Mouse (Mus musculus) neural tube, embryonic 15.5 days (tissue): ENCODE results near the gene Krtap13. TPM values are rescaled to one million over a fixed set of nuclear protein-coding genes. Genes with fewer than 3 reads are reported as not detected.
"Not testable (repeated sequence)": the region's sequence is repeated elsewhere in the genome, so short reads cannot be mapped to it uniquely, and the experiment has no call there.

ENCODE experiments used
- ATAC-seq: fragments of 200-750 bp; cut with Nextera tagmentation; 2 replicates; pipeline ENCODE4 v1.8.0; 2017; ENCODE audit warnings: mild to moderate bottlenecking, moderate TSS enrichment, moderate library complexity; ENCODE audit not compliant: low FRiP score
- H3K27ac ChIP-seq: fragments of 300-500 bp; sonication (generic); replicated peaks from 2 replicates; pipeline ENCODE4 v1.5.1; 2015; ENCODE audit warnings: mild to moderate bottlenecking, inconsistent platforms
- H3K27me3 ChIP-seq: fragments of 300-500 bp; sonication (generic); replicated peaks from 2 replicates; pipeline ENCODE4 v1.6.1; 2015; ENCODE audit warnings: inconsistent platforms
- H3K36me3 ChIP-seq: fragments of 300-500 bp; sonication (generic); 2 replicates; pipeline ENCODE4 v1.6.1; 2015; ENCODE audit warnings: inconsistent platforms
- H3K4me1 ChIP-seq: fragments of 300-500 bp; sonication (generic); 2 replicates; pipeline ENCODE4 v1.6.1; 2015; ENCODE audit warnings: inconsistent platforms
- H3K4me2 ChIP-seq: fragments of 300-500 bp; sonication (generic); 2 replicates; pipeline ENCODE4 v1.6.1; 2015; ENCODE audit warnings: inconsistent platforms, mild to moderate bottlenecking, moderate library complexity
- H3K4me3 ChIP-seq: fragments of 300-500 bp; sonication (generic); replicated peaks from 2 replicates; pipeline ENCODE4 v1.5.1; 2015; ENCODE audit warnings: mild to moderate bottlenecking, inconsistent platforms
- H3K9ac ChIP-seq: fragments of 300-500 bp; sonication (generic); replicated peaks from 2 replicates; pipeline ENCODE4 v1.6.1; 2015; ENCODE audit warnings: mild to moderate bottlenecking, inconsistent platforms
- H3K9me3 ChIP-seq: fragments of 300-500 bp; sonication (generic); replicated peaks from 2 replicates; pipeline ENCODE4 v1.6.1; 2016; ENCODE audit warnings: inconsistent platforms
- WGBS: fragments of 180-500 bp; shearing (Covaris S2); methylation state at CpG from one replicate; pipeline ENCODE4 v1.1.7; 2015; ENCODE audit warnings: mixed read lengths; 5-methylcytosine and 5-hydroxymethylcytosine counted together
- polyA plus RNA-seq: library from polyadenylated mRNA; unstranded; fragments of >200 nt; fragmentation: Nextera tagmentation; extraction: Ambion mirVana; gene quantifications from 2 replicates; pipeline ENCODE4 v1.2.1, GENCODE M21; 2015

Krtap13 gene
- polyA plus RNA-seq: not detected in 2 replicates

DNA sequence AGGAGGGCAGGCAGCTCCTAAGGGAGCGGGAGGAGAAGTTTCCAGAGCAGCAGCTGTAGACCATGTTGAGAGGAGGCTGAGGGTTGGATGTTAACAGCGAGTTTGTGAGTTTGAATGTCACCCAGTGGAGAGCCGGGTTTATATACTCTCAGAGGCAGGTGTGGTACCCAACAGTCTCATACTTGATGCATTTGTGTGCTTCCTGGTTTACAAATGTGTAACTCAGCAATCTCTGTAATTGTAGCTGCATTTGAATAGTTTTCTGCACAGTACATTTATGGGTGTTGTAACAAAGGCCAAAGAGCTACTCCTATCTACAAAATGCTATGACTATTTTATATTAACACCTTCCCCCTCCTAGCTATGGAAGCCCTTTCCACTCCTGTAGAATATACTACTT, at the start of gene Krtap13:
Gene Krtap13, minus strand, starts transcription at position 101 of the 400 bp plus-strand sequence.
- H3K4me3 ChIP-seq, H3K27me3 ChIP-seq, H3K27ac ChIP-seq, ATAC-seq, H3K4me1 ChIP-seq, H3K9me3 ChIP-seq, H3K4me2 ChIP-seq, H3K9ac ChIP-seq, H3K36me3 ChIP-seq: not testable (repeated sequence)
- 91% methylated on average over 3 of the region's 3 CpGs for WGBS

DNA sequence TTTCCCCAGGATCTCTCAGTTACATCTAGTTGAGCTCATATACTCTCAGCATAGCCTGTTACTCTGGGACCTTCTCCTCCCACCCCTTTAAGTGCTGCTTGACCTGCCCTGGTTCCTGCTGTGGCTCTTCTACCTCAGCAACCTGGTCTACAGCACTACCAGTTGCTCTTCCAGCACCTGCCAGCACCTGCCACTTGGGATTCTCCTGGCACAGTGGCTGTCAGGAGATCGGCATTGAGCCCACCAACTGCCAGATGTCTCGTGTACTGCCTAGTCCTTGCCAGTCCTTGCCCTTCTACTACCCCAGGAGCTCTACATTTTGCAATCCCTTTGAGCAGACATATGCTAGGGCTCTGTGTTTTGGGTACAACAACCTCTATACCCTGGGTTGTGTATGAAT, 35.4 kb upstream of the Krtap13 start:
- Histone ChIP-seq H3K4me3 (no peak overlapping the region), H3K4me1 (no peaks in the 10 kb centered on the region), H3K9me3 (no peaks in the 10 kb centered on the region), H3K9ac (no peak overlapping the region), H3K36me3 (no peaks in the 10 kb centered on the region), H3K27ac (no peak overlapping the region), H3K27me3 (no peaks in the 10 kb centered on the region), H3K4me2 (no peak overlapping the region)
- 88% methylated on average over 2 of the region's 2 CpGs for WGBS
- ATAC-seq: no peak

DNA sequence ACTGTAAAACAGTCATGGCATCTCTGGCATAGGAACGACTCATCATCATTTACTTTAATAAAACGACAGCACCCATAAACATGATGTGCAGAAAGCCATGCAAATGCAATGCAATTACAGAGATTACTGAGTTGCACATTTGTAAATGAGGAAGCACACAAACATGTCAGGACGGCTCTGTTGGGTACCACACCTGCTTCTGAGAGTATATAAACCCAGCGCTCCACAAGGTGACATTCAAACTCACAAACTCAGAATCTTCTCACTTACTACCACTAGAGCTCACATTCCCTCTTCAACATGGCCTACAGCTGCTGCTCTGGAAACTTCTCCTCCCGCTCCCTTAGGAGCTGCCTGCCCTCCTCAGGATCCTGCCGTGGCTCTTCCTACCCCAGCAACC, 26.2 kb upstream of the Krtap13 start, which contains the start of gene Gm5965:
Gene Gm5965, plus strand, starts transcription at position 301 of the 400 bp plus-strand sequence.
- ATAC-seq: no peak
- Histone ChIP-seq H3K36me3 (no peaks in the 10 kb centered on the region), H3K4me3 (no peak within 1 kb of the TSS), H3K27ac (no peak within 1 kb of the TSS), H3K4me1 (no peaks in the 10 kb centered on the region), H3K27me3 (no peaks in the 10 kb centered on the region), H3K4me2 (no peak within 1 kb of the TSS), H3K9ac (no peak within 1 kb of the TSS), H3K9me3 (no peaks in the 10 kb centered on the region)
- WGBS: 86% methylated on average over 6 of the region's 6 CpGs

DNA sequence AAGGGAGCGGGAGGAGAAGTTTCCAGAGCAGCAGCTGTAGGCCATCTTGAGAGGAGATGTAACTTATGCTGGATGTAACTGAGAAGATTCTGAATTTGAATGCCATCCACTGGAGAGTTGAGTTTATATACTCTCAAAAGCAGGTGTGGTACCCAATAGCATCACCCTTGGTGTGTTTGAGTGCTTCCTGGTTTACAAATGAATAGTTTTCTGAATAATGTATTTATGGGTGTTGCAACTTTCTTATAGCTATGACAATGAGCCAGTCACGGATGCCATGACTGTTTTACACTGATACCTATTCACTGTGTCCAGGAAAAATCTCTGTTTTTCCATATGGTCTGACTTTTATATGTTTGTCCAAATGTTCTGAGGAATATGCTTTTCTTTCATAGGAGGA, 22.7 kb upstream of the Krtap13 start, which contains the start of gene 2310057N15Rik:
Gene 2310057N15Rik, minus strand, starts transcription at position 101 of the 400 bp plus-strand sequence.
- H3K4me3 ChIP-seq: no peak within 1 kb of the TSS
- 89% methylated on average over 2 of the region's 2 CpGs for WGBS
- no peaks in the 10 kb centered on the region for H3K27me3 ChIP-seq
- no peak within 1 kb of the TSS for H3K4me2 ChIP-seq
- H3K9me3 ChIP-seq: no peaks in the 10 kb centered on the region
- no peak within 1 kb of the TSS for H3K27ac ChIP-seq
- no peaks in the 10 kb centered on the region for H3K4me1 ChIP-seq
- ATAC-seq: no peak
- H3K36me3 ChIP-seq: no peaks in the 10 kb centered on the region
- no peak within 1 kb of the TSS for H3K9ac ChIP-seq

DNA sequence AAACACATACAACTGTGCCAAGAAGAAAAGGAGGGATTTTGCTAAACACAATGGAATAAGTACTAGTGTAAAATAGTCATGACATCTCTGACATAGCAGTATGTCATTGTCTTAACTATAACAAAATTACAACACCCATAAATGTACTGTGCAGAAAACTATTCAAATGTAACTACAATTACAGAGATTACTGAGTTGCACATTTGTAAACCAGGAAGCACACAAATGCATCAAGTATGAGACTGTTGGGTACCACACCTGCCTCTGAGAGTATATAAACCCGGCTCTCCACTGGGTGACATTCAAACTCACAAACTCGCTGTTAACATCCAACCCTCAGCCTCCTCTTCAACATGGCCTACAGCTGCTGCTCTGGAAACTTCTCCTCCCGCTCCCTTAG, 7.1 kb upstream of the Krtap13 start, which contains the start of gene 2310034C09Rik:
Gene 2310034C09Rik, plus strand, starts transcription at position 301 of the 400 bp plus-strand sequence.
- H3K9ac ChIP-seq, H3K4me1 ChIP-seq, H3K27ac ChIP-seq, H3K9me3 ChIP-seq, H3K36me3 ChIP-seq, H3K4me2 ChIP-seq, H3K4me3 ChIP-seq, H3K27me3 ChIP-seq, ATAC-seq: not testable (repeated sequence)
- WGBS: 83% methylated on average over 3 of the region's 3 CpGs

DNA sequence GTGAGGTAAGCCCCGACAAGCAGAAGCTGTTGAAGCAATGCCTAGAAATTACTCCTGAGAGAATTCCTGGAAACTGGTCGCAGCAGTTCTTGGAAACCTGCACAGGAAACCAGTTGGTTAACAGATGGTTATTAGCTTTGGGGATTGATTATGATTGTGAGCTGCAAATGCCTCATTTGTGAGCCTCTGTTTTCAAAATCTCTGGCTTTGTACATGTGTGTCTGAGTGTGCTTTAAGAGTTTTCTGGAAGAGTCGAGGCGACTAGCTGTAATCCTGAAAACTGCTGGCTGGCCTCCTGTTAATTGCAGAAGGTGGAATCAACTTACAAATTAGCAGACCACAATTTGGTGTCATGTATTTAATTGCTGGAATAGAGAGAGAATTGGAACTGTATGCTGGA, 3.5 kb downstream of the Krtap13 start:
- 43% methylated on average over 4 of the region's 4 CpGs for WGBS
- Histone ChIP-seq H3K4me3 (no peak overlapping the region), H3K27ac (no peak overlapping the region), H3K9me3 (no peaks in the 10 kb centered on the region), H3K36me3 (no peaks in the 10 kb centered on the region), H3K4me2 (no peak overlapping the region), H3K9ac (no peak overlapping the region), H3K27me3 (no peaks in the 10 kb centered on the region), H3K4me1 (no peaks in the 10 kb centered on the region)
- ATAC-seq: no peak

DNA sequence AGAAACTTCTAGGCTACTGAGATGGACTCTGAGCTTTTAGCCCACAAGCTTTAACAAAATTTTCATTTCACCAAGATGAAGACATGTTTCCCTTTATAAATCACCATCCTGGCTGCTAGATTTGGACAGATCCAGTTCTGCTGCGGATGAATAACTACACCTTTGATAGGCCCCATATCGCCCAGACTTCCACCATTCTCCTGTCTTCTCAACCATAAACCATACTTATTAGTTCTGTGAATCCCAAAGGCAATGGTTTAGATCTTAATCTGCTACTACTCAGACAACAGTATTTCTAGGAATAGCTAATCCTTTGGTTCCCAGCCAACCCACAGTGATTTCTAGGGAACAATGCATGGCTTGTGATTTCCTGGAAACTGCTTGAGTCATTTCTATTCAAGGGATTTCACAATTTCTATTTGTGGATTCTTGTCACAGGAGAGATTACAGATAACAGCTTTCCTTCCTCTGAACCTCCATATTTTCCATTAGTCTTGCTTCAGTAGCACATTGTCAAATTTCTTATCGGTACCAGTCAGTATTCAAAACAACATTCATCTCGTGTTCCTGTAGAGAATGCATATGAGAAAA, 6.6 kb downstream of the Krtap13 start:
- Histone ChIP-seq H3K4me3 (no peak overlapping the region), H3K9ac (no peak overlapping the region), H3K9me3 (no peaks in the 10 kb centered on the region), H3K4me2 (no peak overlapping the region), H3K4me1 (no peaks in the 10 kb centered on the region), H3K27ac (no peak overlapping the region), H3K36me3 (no peaks in the 10 kb centered on the region), H3K27me3 (no peaks in the 10 kb centered on the region)
- 65% methylated on average over 4 of the region's 4 CpGs for WGBS
- no peak for ATAC-seq

DNA sequence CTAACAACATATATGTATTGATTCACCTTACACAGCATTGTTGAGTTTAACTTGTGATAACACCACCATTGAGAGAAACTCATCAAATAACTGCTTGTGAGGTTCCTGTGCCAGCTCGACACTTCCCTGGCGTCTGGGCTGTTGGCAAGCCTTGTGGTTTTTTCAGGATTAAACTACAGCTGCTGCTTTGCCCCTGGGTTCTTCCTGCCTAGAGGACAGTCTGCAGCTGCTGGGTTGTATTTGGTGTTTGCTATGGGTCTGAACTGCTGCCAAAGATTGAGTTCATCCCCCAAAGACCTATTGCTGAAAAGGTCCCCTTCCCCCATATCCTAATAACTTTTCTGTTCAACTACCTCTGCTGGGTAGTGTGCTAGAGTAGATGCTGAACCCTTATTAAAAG, 16.0 kb downstream of the Krtap13 start:
- H3K4me3 ChIP-seq: no peak overlapping the region
- H3K4me1 ChIP-seq: no peaks in the 10 kb centered on the region
- no peak for ATAC-seq
- 49% methylated on average over 2 of the region's 2 CpGs for WGBS
- no peaks in the 10 kb centered on the region for H3K27me3 ChIP-seq
- no peak overlapping the region for H3K9ac ChIP-seq
- H3K4me2 ChIP-seq: no peak overlapping the region
- H3K27ac ChIP-seq: no peak overlapping the region
- H3K9me3 ChIP-seq: no peaks in the 10 kb centered on the region
- H3K36me3 ChIP-seq: no peaks in the 10 kb centered on the region

DNA sequence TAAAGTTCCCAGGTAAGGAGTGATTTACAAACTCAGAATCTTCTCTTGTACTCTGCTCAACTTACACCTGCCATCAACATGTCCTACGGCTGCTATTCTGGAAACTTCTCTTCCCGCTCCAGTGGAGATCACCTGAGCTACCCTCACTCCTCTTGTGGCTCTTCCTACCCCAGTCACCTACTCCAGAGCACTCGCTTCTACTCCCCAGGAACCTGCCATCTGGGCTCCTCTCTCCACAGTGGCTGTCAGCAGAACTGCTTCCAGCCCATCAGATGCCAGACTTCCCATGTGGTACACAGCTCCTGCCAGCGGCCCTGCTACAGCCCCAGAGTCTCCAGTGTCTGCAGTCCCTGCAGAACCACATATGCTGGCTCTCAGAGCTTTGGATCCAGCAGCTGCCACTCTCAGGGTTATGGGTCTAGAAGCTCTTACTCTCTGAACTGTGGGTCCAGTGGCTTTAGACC, 22.6 kb downstream of the Krtap13 start, which contains the start of gene Krtap13-1:
Gene Krtap13-1, plus strand, starts transcription at position 51 of the 464 bp plus-strand sequence.
- Histone ChIP-seq H3K9me3 (no peaks in the 10 kb centered on the region), H3K4me2 (no peak within 1 kb of the TSS), H3K4me3 (no peak within 1 kb of the TSS), H3K4me1 (no peaks in the 10 kb centered on the region), H3K27ac (no peak within 1 kb of the TSS), H3K36me3 (no peaks in the 10 kb centered on the region), H3K9ac (no peak within 1 kb of the TSS), H3K27me3 (no peaks in the 10 kb centered on the region)
- 84% methylated on average over 4 of the region's 4 CpGs for WGBS
- ATAC-seq: no peak

DNA sequence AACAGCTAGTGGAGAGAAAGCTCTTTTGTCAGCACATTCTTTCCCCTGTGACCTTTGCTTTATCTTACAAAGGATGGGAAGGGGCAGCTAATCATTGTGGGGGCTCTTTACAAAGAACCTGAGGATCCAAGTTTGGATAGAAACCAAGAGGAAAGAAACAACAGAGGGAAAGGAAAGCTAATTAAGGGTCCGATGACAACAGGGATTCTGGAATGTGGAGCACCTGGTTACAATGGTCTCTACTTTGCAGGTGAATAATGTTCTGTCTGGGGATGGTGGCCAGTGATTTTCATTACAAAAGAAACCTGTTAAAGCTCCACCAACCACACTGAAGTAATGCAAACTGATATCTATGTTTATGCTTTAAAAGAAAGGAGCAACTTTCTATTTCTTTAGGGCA, 31.4 kb downstream of the Krtap13 start:
- Histone ChIP-seq H3K27ac (no peak overlapping the region), H3K9ac (no peak overlapping the region), H3K9me3 (no peaks in the 10 kb centered on the region), H3K4me2 (no peak overlapping the region), H3K4me3 (no peak overlapping the region), H3K27me3 (no peaks in the 10 kb centered on the region), H3K36me3 (no peaks in the 10 kb centered on the region), H3K4me1 (no peaks in the 10 kb centered on the region)
- ATAC-seq: no peak
- 24% methylated on average over 1 of the region's 1 CpGs for WGBS

DNA sequence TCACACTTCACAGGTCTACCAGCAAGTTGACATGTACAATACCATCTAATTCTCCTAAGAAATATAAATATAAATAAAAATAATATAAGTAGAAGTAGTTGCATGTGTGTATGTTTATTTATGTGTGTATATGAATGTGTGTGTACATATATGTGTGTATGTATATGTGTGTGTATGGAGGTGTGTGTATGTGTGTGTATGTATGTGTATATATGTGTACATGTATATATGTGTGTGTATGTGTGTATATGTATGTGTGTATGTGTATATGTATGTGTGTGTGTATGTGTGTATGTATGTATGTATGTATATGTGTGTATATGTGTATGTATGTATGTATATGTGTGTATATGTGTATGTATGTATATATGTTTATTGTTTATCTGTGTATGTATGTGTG, 34.9 kb downstream of the Krtap13 start:
- Histone ChIP-seq H3K4me2 (no peak overlapping the region), H3K4me3 (no peak overlapping the region), H3K27me3 (no peaks in the 10 kb centered on the region), H3K9ac (no peak overlapping the region), H3K27ac (no peak overlapping the region), H3K9me3 (no peaks in the 10 kb centered on the region), H3K4me1 (no peaks in the 10 kb centered on the region), H3K36me3 (no peaks in the 10 kb centered on the region)
- ATAC-seq: no peak

DNA sequence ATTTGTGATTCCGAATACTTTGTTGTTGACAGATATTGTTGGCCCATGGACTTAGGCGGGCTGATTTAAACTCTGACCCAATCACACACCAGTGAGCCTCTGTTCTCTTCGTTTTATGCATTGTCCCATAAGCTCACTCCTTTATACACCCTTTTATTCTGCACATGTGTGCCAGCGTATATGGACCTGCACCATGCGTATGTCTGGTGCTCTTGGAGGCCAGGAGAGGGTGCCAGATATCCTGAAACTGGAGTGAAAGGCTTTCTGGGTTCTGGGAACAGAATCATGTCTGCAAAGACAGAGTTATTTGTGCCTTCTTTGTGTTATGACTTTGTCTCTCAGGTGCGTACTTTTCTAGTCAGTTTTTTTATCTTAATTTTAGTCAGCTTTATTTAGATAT, 40.2 kb downstream of the Krtap13 start:
- WGBS: 87% methylated on average over 6 of the region's 6 CpGs
- Histone ChIP-seq H3K36me3 (no peaks in the 10 kb centered on the region), H3K4me3 (no peak overlapping the region), H3K27me3 (no peaks in the 10 kb centered on the region), H3K9me3 (no peaks in the 10 kb centered on the region), H3K27ac (no peak overlapping the region), H3K4me1 (no peaks in the 10 kb centered on the region), H3K4me2 (no peak overlapping the region), H3K9ac (no peak overlapping the region)
- no peak for ATAC-seq
